Mouse (Mus musculus): ENCODE results near the gene Slc22a13. TPM values are rescaled to one million over a fixed set of nuclear protein-coding genes. Genes with fewer than 3 reads are reported as not detected.

Slc22a13 gene
- polyA plus RNA-seq, 1 experiment from 2014 or later, result not detected

GRCm38 (mm10) chr9:119149601-119150000 lies 59.3 kb downstream of the Slc22a13 start:
- Histone ChIP-seq H3K9me3 (ENCODE audit: low read depth, low read length) (no peaks in the 10 kb centered on the region), H3K9ac (no peak overlapping the region), H3K4me1 (ENCODE audit: insufficient read depth) (no peaks in the 10 kb centered on the region), H3K27ac (ENCODE audit: low read depth) (no peak overlapping the region), H3K36me3 (ENCODE audit: insufficient read depth) (no peaks in the 10 kb centered on the region), H3K27me3 (ENCODE audit: insufficient read depth, low read length) (no peaks in the 10 kb centered on the region), H3K4me2 (no peak overlapping the region), H3K4me3 (ENCODE audit: low read depth, low read length) (no peak overlapping the region)
- ATAC-seq (ENCODE audit: insufficient read depth), result peak; percentile 58
- WGBS, result 19% methylated on average over 5 of the region's 5 CpGs
- no peak for TF ChIP-seq CTCF (IDR thresholded peaks at IDR 0.05; ENCODE audit: low read depth)
- DNase-seq, result peak; percentile 90

- Histone ChIP-seq H3K4me2 (no peak overlapping the region), H3K9ac (no peak overlapping the region), H3K9me3 (ENCODE audit: low read depth, low read length) (no peaks in the 10 kb centered on the region), H3K27ac (ENCODE audit: low read depth) (no peak overlapping the region), H3K4me3 (ENCODE audit: low read depth, low read length) (no peak overlapping the region), H3K27me3 (ENCODE audit: insufficient read depth, low read length) (no peaks in the 10 kb centered on the region), H3K36me3 (ENCODE audit: insufficient read depth) (no peaks in the 10 kb centered on the region), H3K4me1 (ENCODE audit: insufficient read depth) (no peaks in the 10 kb centered on the region)
- ATAC-seq (ENCODE audit: insufficient read depth) (no peak), DNase-seq (no peak)
- no peak for TF ChIP-seq CTCF (IDR thresholded peaks at IDR 0.05; ENCODE audit: low read depth)
- 58% methylated on average over 13 of the region's 13 CpGs for WGBS
Observed at GRCm38 (mm10) chr9:119146098-119146770, 62.7 kb downstream of the Slc22a13 start.

GRCm38 (mm10) chr9:119145638-119146037 lies 63.3 kb downstream of the Slc22a13 start:
- DNase-seq, result no peak
- Histone ChIP-seq H3K27ac (ENCODE audit: low read depth) (no peak overlapping the region), H3K27me3 (ENCODE audit: insufficient read depth, low read length) (no peaks in the 10 kb centered on the region), H3K4me1 (ENCODE audit: insufficient read depth) (no peaks in the 10 kb centered on the region), H3K36me3 (ENCODE audit: insufficient read depth) (no peaks in the 10 kb centered on the region), H3K4me2 (no peak overlapping the region), H3K9ac (no peak overlapping the region), H3K9me3 (ENCODE audit: low read depth, low read length) (no peaks in the 10 kb centered on the region), H3K4me3 (ENCODE audit: low read depth, low read length) (no peak overlapping the region)
- ATAC-seq (ENCODE audit: insufficient read depth), result no peak
- TF ChIP-seq CTCF (IDR thresholded peaks at IDR 0.05; ENCODE audit: low read depth), result no peak
- WGBS, result 70% methylated on average over 6 of the region's 6 CpGs

- ATAC-seq (ENCODE audit: insufficient read depth) (no peak), DNase-seq (no peak)
- Histone ChIP-seq H3K9ac (no peak overlapping the region), H3K4me2 (no peak overlapping the region), H3K4me1 (ENCODE audit: insufficient read depth) (no peaks in the 10 kb centered on the region), H3K36me3 (ENCODE audit: insufficient read depth) (no peaks in the 10 kb centered on the region), H3K4me3 (ENCODE audit: low read depth, low read length) (no peak overlapping the region), H3K9me3 (ENCODE audit: low read depth, low read length) (no peaks in the 10 kb centered on the region), H3K27me3 (ENCODE audit: insufficient read depth, low read length) (no peaks in the 10 kb centered on the region), H3K27ac (ENCODE audit: low read depth) (no peak overlapping the region)
- 58% methylated on average over 10 of the region's 10 CpGs for WGBS
- TF ChIP-seq CTCF (IDR thresholded peaks at IDR 0.05; ENCODE audit: low read depth), result no peak
Observed at GRCm38 (mm10) chr9:119145137-119145536, 63.8 kb downstream of the Slc22a13 start.

GRCm38 (mm10) chr9:119144696-119145095 lies 64.2 kb downstream of the Slc22a13 start:
- Histone ChIP-seq H3K4me2 (no peak overlapping the region), H3K9me3 (ENCODE audit: low read depth, low read length) (no peaks in the 10 kb centered on the region), H3K36me3 (ENCODE audit: insufficient read depth) (no peaks in the 10 kb centered on the region), H3K9ac (no peak overlapping the region), H3K27ac (ENCODE audit: low read depth) (no peak overlapping the region), H3K27me3 (ENCODE audit: insufficient read depth, low read length) (no peaks in the 10 kb centered on the region), H3K4me3 (ENCODE audit: low read depth, low read length) (no peak overlapping the region), H3K4me1 (ENCODE audit: insufficient read depth) (no peaks in the 10 kb centered on the region)
- DNase-seq, result peak; percentile 74
- no peak for TF ChIP-seq CTCF (IDR thresholded peaks at IDR 0.05; ENCODE audit: low read depth)
- ATAC-seq (ENCODE audit: insufficient read depth), result no peak
- WGBS, result 54% methylated on average over 8 of the region's 8 CpGs

GRCm38 (mm10) chr9:119143372-119143771 lies 65.5 kb downstream of the Slc22a13 start:
- TF ChIP-seq CTCF (IDR thresholded peaks at IDR 0.05; ENCODE audit: low read depth), result no peak

More at GRCm38 (mm10) chr9:119143372-119143771, 65.5 kb downstream of the Slc22a13 start:
- no peak for DNase-seq
- Histone ChIP-seq H3K36me3 (ENCODE audit: insufficient read depth) (no peaks in the 10 kb centered on the region), H3K4me1 (ENCODE audit: insufficient read depth) (no peaks in the 10 kb centered on the region), H3K27ac (ENCODE audit: low read depth) (no peak overlapping the region), H3K27me3 (ENCODE audit: insufficient read depth, low read length) (no peaks in the 10 kb centered on the region), H3K9me3 (ENCODE audit: low read depth, low read length) (no peaks in the 10 kb centered on the region), H3K4me3 (ENCODE audit: low read depth, low read length) (no peak overlapping the region), H3K9ac (no peak overlapping the region), H3K4me2 (no peak overlapping the region)
- WGBS, result 68% methylated on average over 9 of the region's 9 CpGs
- no peak for ATAC-seq (ENCODE audit: insufficient read depth)

Other genes with a start within 250 kb of the Slc22a13 start
- gene Vill, start 156.3 kb downstream of the Slc22a13 start, polyA plus RNA-seq (2014; fragmentation: Nextera tagmentation; extraction: Ambion mirVana), result 35.6 and 36.7 TPM in 2 replicates
- gene Plcd1, start 115.6 kb downstream of the Slc22a13 start, polyA plus RNA-seq (2014; fragmentation: Nextera tagmentation; extraction: Ambion mirVana), result 13.2 and 14.9 TPM in 2 replicates
- 1.0 and 1.1 TPM in 2 replicates for gene Dlec1, start 106.6 kb downstream of the Slc22a13 start, polyA plus RNA-seq (2014; fragmentation: Nextera tagmentation; extraction: Ambion mirVana)
- gene Acaa1b, start 52.0 kb downstream of the Slc22a13 start, polyA plus RNA-seq (2014; fragmentation: Nextera tagmentation; extraction: Ambion mirVana), result 0.92 and 0.95 TPM in 2 replicates
- not detected in 2 replicates for gene Gm47289, start 49.9 kb downstream of the Slc22a13 start, polyA plus RNA-seq (2014; fragmentation: Nextera tagmentation; extraction: Ambion mirVana)
- 13.3 and 14.4 TPM in 2 replicates for gene Oxsr1, start 113.3 kb upstream of the Slc22a13 start, polyA plus RNA-seq (2014; fragmentation: Nextera tagmentation; extraction: Ambion mirVana)
- 80.4 and 87.1 TPM in 2 replicates for gene Acaa1a, start 130.6 kb upstream of the Slc22a13 start, polyA plus RNA-seq (2014; fragmentation: Nextera tagmentation; extraction: Ambion mirVana)
- 21.8 and 24.5 TPM in 2 replicates for gene Myd88, start 132.3 kb upstream of the Slc22a13 start, polyA plus RNA-seq (2014; fragmentation: Nextera tagmentation; extraction: Ambion mirVana)
- gene Xylb, start 148.3 kb upstream of the Slc22a13 start, polyA plus RNA-seq (2014; fragmentation: Nextera tagmentation; extraction: Ambion mirVana), result 5.7 and 7.9 TPM in 2 replicates
- gene Slc22a14, start 156.5 kb upstream of the Slc22a13 start, polyA plus RNA-seq (2014; fragmentation: Nextera tagmentation; extraction: Ambion mirVana), result 0.35 TPM in 1 of 2 replicates, not detected in the other
- gene Acvr2b, start 193.0 kb upstream of the Slc22a13 start, polyA plus RNA-seq (2014; fragmentation: Nextera tagmentation; extraction: Ambion mirVana), result 22.7 and 28.2 TPM in 2 replicates
- gene Exog, start 235.8 kb upstream of the Slc22a13 start, polyA plus RNA-seq (2014; fragmentation: Nextera tagmentation; extraction: Ambion mirVana), result 32.1 and 33.7 TPM in 2 replicates

All from lung, embryonic 14.5 days (tissue).